Mouse (Mus musculus): ENCODE measurements at regions not wholly inside any gene's neighbourhood (a gene's known extent, or its start where the extent isn't known, plus 50 kb on each side); places are given as distances from the start of the nearest gene placed in this dataset.

DNA sequence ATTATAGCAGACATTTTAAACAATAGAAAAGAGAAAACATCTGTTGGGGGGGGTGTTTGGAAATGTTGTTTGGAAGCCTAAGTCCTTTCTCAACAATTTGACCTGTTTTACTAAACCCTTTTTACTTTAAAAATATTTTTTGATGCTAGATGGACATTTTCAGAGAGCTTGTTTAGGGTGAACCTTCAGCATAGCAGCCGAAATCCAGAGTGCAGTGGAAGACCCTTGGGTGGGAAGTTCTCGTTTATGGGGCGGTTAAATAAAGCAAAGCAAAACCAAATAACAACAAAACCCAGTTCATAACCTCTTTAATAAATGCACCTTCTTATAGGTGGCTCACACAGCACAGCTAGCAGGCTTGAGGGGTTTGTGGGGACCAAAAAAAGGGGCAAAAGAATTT, 62.4 kb upstream of the Ppara start:
- intact Hi-C loops (cut with DNase I): loop anchor here (1.0 to 2.0 kb wide), 2 partner anchors 34 to 61 kb away; no protein-coding TSS in a partner anchor
- DNase-seq: no peak

DNA sequence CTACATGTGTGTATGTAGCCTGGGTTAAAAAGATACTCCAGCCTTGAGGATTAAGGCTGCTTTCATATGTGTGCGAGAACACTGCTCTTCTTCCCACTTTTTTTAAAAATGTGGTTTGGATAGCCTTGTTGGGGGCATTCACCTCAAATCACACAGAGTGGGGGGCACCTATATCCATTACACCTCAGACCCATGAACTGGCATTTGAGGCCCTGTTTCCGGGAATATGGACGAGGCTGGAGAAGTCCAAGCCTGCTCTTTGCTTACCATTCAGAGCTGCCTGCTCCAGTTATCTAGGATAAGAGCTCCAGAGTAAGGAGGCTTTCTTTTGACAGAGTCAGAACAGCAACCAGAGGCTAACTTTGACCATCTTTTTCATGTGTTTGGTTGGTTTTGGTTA, 61.9 kb upstream of the Ppara start:
- intact Hi-C loops (cut with DNase I): loop anchor here (1.0 to 2.0 kb wide), 2 partner anchors 34 to 62 kb away; no protein-coding TSS in a partner anchor

DNA sequence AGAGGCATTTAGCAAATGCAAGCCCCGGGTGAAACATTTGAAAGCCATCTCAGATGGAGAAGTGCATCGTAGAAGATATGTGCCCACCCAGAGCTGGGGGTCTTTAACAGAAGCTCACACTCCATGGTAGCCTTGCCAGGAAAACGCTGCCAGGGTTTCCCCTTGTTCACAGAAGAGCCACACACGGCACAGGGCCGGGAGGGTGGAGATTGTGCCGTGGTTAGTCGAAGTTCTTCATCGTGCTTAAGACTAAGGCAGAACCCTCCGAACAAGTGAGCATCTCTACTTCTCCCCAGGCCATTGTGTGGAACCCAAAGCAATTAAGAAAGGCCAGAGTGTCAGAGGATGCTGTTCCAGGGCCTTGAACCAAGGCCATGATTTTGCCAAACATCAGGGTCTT, 61.3 kb upstream of the Ppara start:
- DNase-seq: no peak
- intact Hi-C loops (cut with DNase I): loop anchor here (2.0 kb wide), 1 partner anchor 33 kb away; no protein-coding TSS in a partner anchor

More for the DNA sequence above, 61.9 kb upstream of the Ppara start:
- DNase-seq: no peak

DNA sequence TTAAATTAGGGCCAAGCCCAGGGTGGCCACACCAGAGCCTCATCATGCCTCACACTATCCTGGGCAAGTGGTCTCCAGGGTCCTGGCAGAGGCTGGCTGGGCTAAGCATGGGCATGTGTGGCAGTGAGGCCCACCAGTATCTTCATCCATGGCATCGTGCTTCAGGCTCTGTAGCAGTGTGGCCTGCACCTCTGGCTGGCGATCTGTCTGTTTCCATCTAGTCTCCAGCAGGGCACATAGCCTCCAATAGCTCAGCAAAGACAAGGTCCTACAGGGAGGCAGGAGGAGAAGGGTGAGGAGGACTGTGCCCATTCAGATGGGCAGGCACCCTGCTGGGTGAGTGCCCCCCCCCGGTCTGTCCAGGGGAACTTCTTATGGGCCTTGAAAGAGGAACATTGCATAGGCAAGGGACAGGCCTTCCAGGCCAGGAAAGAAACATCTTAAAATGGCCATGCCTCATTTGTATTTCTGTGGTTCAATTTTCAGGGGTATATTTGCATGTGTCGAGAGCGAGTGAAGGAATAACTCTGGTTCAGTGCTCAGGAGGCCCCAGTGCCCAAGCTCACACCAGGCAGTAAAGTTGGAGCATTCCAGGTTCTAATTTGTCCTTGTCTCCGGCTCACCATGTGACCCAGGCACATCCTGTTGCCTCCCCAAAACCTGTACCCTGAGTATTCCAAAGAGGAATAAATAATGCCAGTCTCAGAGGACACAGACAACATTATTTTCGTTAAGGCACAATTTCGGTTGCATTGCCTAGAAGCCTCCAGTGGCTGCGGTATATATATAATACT, 60.4 kb upstream of the Ppara start:
- no peak for DNase-seq
- intact Hi-C loops (cut with DNase I): no loop called here

DNA sequence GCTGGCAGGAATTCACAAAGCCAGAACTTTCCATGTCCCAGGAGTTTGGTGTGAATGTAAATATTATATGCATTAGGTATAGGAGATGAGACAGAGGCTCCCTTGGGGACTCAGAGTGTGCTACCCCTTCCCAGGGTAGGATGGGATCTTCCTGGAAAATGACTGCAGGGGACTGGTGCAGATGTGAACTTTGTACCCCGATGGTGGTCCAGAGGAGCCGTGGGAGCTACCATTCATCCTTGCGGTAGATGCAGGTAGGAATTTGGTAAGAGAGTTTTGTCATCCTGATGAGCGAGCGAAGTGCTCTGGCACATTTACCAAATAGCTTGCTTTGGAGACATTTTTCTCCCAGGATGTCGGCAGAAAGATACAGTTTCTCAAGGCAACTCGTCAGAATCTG, 59.7 kb upstream of the Ppara start:
- intact Hi-C loops (cut with DNase I): no loop called here
- no peak for DNase-seq

DNA sequence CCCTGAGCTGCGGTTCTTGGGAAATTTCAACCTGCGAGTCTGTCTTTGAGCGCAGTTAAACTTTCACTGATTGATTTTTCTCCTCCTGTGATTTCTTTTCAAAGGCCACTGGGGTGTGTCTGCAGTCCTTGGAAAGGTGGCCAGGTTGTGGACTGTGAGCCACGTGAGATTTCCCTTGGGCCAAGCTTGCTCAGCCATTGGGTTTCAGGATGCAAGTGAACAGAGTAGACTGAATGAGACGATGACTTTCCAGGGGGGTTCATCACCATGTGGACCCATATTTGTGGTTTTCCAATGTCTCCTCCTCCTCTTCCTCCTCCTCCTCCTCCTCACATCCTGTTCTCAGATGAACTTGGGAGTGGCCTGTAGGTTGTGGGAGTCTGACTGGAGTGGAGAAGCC, 59.0 kb upstream of the Ppara start:
- no peak for DNase-seq
- intact Hi-C loops (cut with DNase I): no loop called here

DNA sequence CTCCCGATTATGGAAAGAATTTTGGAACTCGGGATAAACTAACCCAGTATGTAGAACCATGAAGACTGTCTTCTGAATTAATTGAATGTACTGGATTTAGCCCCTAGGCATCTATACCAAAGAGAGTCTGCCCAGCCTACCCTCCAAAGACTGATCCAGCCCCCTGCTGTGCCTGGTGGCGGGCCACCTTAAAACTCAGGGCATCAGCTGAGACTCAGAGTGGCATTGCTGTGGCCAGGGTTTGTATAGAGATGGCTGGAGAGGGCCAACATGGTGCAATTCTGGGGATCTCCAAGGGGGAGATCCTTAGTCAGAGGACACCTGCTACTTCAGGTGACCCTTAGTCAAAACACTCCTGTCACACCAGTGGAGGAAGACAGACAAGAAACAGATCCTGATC, 58.6 kb upstream of the Ppara start:
- DNase-seq: no peak
- intact Hi-C loops (cut with DNase I): no loop called here

DNA sequence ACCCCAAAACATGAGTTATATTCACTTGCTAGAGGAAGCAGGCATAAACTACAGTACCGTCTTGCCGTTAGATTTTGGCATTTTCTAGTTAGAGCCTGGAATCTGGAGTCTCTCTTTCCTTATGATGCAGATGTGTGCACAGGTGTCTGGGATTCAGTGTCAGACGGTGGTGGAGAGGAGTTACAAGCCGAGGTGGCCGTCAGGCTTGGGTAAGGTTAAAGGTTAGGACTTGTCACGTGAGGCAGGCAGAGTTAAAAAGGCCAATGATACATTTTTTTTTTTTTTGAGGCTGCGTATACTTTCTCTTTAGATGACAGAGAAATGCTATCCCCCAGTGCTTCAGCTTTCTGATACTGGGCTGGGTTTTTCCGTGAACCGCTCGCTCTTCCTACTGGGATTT, 57.9 kb upstream of the Ppara start:
- DNase-seq: no peak
- intact Hi-C loops (cut with DNase I): no loop called here

DNA sequence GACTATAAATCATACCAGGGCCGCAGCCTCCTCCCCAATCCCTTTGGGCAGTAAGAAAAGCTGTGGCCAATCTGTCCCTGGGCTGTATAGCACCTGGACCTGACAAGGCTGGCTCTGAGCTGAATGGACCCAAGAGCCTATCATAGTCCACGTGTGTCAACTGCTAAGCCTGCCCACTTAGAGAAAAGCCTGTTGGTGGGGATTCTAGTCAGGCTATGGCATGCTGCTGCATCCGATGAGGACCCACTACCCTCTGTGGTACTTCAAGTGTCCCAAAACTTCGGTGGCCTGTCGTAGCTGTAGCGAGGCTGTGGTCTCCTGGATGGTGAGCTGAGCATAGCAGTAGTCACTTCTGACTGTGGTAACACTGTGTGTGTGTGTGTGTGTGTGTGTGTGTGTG, 57.4 kb upstream of the Ppara start:
- intact Hi-C loops (cut with DNase I): no loop called here
- DNase-seq: no peak

DNA sequence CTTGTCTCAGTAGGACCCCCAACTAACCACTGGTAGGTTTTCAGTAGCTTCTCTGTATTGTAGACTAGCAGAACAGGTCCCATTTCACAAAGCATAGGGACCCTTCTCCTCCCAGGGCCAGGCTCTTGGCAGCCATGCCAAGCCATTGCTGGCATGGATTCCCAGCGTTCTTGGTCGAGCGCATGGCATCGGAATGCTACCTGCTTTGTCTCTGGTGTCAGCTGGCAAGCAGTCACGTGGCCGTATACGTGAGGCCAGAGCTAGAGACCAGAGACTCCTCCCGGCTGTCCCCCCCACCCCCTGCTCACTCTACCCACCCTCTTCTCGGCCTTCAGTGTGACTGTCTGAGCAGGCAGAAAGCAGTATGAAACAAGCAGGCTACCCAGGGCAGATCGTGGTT, 56.9 kb upstream of the Ppara start:
- peak; percentile 68 to 85 for DNase-seq
- intact Hi-C loops (cut with DNase I): no loop called here

DNA sequence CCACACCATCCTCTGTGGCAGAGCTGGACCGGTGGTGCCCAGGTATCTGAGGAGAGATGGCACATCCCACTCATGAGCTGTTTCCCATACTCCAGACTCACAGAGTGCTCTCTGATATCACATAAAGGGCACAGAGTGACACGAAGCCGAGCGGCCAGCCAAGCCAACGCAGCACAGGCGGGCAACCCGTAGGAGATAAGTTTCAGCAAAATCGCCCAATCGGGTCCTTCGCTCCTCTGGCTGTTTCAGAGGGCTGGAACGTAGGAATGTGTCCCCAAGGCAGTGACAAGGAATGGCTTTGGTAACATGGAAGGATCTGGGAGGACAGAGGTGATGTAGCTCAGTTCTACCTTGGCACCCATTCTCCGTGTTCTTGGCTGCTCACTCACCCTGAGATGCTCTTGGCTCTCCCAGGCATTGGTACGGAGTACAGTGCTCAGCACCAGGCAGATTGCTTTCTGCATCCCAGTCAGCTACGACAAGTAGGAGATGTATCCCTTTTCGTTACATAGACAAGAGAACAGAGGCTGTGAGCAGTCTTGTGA, 56.4 kb upstream of the Ppara start:
- no peak for DNase-seq
- intact Hi-C loops (cut with DNase I): no loop called here

DNA sequence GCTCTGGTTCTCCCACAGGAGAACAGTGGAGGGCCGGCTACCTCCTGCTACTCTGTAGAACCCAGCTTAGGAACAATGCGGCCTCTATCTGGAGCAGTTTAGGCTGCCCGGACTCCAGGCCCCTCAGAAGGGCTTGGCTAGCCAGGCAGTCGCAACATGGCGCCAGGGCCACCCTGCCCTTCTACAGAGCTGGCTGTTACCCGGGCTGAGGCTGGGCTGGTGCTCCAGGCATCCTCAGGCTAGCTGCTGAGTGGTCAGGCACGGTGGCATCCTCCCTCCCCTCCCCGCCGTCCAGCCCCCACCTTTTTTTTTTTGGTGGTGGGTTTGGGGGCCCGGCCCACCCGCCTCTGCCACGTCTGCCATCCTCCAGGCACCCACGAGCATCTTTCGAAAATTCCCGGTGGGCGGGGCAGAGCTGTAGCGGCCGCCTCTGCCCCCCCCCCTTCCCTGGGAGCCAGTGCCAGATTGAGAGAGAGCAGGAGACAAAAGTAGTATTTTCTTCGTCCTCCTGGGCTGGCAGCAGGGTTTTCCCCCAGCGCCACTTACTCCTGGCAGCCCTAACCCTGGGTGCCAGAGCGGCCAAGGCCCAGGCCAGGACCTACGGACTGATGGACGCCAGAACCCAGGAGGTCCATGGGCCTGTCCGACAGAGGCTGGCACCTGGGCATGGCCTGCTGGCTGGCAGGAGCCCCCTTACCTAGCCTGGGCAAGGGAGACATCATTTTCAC, 55.6 kb upstream of the Ppara start:
- DNase-seq: peak in 1 of 2 experiments; percentile 56

DNA sequence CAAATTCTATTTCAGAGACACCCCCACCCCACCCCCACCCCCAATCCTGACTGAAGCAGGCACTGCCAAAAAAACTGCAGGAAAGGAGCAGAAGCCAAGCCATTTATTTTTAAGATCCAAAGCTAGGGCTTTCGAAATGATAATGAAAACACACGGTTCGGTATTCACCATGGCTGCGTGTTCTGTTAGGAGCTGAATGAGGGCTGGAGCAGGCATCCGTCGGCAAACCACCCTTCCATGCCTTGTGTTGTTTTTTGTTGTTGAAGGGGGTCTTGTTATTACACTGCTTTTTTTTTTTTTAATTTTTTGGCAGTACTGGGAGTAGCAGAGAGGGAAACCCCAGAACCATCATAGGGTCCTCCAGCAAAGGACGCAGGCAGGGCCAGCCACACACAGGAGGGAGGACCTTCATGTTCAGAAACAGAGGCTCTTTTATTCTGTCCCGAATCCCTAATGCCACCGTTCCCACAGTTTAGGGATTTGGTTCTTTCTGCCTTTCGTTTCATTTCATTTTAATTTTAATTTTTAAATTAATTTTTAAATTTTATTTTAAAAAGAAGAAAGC, 54.8 kb upstream of the Ppara start:
- intact Hi-C loops (cut with DNase I): no loop called here
- DNase-seq: no peak

More for the DNA sequence above, 55.6 kb upstream of the Ppara start:
- intact Hi-C loops (cut with DNase I): no loop called here

DNA sequence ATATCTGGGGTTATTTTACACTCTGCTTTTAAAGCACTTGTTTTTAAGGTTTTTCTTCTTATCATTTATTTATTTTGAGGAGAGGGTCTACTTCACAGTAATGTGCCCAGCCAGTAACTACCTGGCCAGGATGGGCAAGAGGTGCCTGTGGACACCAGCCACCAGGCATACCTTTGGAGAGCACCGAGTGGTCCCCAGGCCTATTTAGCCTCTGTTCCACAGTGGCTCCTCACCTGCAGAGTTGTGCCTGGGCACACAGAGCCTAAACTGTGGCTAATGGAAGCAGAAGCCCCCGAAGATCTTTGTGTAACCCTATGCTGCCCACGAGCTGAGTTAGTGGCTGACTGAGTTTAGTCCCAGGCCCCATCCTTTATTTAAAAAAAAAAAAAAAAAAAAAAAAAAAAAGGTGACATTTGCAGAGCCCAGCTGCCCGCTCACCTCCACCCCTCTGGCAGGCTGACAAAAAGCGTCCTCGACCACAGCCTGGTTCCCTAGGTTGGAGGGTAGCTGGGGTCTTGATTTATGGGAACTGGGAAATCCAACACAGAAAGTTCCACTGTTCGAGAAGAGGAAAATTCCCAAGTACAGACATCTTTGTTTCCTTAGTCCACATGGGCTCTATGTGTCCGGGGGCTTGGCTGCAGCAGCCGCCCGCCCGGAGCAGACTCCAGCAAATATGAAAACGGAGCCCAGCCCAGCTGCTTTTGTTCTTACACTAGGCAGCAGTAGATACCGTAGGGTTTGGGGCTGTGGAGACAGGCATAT, 54.1 kb upstream of the Ppara start:
- peak in 1 of 2 experiments; percentile 46 for DNase-seq
- intact Hi-C loops (cut with DNase I): no loop called here

DNA sequence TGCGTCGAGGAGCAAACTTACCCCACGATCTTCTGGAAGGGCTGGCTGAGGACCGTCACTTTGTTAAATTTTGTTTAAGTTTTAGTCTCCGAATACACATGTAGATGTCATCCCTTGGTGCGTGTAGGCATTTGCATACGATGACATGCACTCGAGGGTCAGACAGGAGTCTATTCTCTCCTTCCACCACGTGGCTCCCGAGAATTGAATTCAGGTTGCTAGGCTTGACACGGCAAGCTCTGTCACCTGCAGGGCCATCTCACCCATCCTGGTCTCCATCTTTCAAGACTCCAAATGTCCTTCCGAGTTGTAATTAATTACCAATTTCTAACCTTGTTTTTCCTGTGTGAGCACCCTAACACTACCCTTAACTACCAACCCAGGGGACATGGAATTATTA, 52.7 kb upstream of the Ppara start:
- no peak for DNase-seq
- intact Hi-C loops (cut with DNase I): no loop called here

DNA sequence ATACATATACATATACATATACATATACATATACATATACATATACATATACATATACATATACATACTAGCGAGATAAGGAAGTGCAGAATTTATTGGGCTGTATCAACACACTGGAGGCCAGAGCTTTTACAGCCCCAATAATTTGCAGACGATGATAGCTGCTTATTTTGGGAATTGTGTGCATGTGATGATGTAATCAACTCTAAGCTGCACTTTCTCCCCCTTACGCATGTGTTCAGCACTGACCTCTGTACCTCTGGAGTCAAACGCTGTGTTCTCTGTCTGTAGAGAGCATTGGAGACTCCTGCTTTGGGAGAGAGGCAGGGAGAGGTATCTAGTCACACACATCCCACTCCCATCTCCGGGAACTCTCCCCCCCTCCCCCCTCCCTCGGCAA, 52.0 kb upstream of the Ppara start:
- intact Hi-C loops (cut with DNase I): no loop called here
- DNase-seq: no peak

DNA sequence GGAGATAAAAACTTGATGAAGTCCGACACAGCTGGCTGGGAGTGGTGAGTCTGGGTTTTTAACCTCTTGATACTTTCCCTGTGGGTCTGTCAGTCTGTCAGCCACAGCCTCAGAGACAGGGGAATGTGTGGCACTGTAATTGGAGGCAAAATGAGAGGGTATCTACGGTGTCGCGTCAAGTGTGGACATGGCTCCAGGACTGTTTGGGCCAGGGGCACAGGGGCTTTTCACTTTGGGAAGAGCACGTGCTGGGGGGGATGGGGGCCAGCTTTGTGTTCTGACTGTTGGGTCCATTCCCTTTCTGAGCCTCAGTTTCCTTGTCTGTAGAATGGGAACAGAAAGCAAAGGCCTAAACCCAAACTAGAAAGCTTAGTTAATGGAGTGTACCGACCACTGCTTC, 51.5 kb upstream of the Ppara start:
- intact Hi-C loops (cut with DNase I): no loop called here
- no peak for DNase-seq

DNA sequence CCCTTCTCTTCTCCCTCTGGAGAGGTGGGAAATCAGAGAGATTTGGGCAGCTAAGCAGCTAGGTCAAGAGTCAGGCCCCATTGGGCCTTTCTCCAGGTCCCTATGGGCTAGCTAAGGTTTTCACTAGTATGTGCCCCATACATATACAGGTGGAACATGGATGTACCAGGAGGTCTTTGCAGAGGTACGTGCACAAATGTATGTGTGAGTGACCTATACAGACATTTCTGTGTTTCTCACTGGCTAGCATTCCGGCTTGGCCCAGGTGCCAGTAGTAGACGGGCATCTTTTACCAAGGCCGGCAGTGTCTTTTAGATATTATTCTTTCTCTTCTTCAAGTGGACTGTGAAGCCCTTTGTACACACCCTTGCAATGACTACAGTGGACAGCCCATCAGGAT, 51.1 kb upstream of the Ppara start:
- intact Hi-C loops (cut with DNase I): no loop called here

DNA sequence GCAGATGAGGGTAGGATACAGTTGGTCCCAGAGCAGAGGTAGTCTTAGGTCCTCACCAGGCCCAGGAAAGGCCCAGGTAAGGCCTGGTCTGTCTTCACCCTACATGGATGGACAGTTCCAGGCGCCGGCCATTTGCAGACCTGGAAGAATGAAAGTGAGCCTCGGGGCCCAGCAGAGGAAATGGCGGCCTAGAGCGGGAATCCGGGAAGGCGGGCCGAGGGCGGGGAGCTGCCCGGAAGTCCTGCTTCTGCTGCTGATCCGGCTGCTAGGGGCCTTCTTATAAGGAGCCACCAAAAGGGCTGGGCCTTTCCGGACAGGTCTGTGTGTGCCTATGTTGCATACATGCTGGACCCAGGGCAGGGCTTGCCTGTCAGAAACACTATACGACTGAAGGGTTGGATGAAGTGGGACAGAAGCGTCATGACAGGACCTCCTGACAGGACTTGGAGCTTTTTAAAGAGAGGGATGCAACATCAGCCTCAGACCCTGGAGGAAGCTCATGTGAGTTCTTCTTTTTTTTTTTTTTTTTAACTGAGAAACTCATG, 50.5 kb upstream of the Ppara start:
- intact Hi-C loops (cut with DNase I): no loop called here

More for the DNA sequence above, 51.1 kb upstream of the Ppara start:
- no peak for DNase-seq

DNA sequence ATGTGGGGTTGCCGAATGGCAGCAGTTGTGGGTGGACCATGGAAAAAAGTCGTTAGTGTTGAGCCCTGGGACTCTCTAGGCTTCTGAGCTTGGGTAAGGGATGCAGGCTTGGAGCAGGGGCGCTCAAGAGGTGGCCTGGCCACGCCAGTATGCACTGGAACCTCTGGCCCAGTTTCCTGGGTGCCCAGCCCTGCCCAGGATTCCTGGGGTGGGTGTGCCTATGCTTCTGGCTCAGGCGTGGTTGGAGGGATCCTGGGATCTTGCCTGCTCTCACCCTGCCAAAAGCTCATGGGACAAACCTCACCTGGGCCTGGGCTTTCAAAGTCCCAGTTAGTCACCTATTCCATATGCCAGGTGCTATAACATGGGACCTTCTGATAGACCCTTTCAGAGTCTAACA, 49.9 kb upstream of the Ppara start:
- intact Hi-C loops (cut with DNase I): loop anchor here (5.0 kb wide), 1 partner anchor 73 kb away; no protein-coding TSS in a partner anchor
- DNase-seq: peak in 1 of 2 experiments; percentile 70

More for the DNA sequence above, 50.5 kb upstream of the Ppara start:
- peak; percentile 72 to 74 for DNase-seq
